Mouse (Mus musculus) heart, postnatal 36 days (tissue): ENCODE results near the gene Opcml. TPM values are rescaled to one million over a fixed set of nuclear protein-coding genes. Genes with fewer than 3 reads are reported as not detected.

ENCODE experiments used
- DNase-seq, 2 experiments: peaks; one replicate each; pipeline ENCODE4 v3.0.0; 2021 to 2022
- intact Hi-C: fragments of 180-260 bp; cut with DNase I; formaldehyde crosslinking; loops from one replicate; pipeline ENCODE4 v1.15.1; 2025
- total RNA-seq, 2 experiments: library from RNA; stranded (reverse); gene quantifications; 2 replicates each; pipeline ENCODE4 v1.2.3; 2021

Opcml gene
- total RNA-seq, 2 experiments from 2014 or later = 0.86 to 1.2 TPM

GRCm38 (mm10) chr9:28822060-28822459, 1031.5 kb downstream of the Opcml start:
- no peak for DNase-seq
- intact Hi-C loops = no loop called here

GRCm38 (mm10) chr9:28822466-28822865, 1031.9 kb downstream of the Opcml start:
- intact Hi-C loops = no loop called here
- no peak for DNase-seq

- intact Hi-C loops = no loop called here
- DNase-seq = no peak
Measured at GRCm38 (mm10) chr9:28825821-28826220, 1035.2 kb downstream of the Opcml start.

- no peak for DNase-seq
- intact Hi-C loops = no loop called here
Measured at GRCm38 (mm10) chr9:28845961-28846570, 1055.5 kb downstream of the Opcml start.

GRCm38 (mm10) chr9:28855826-28856225, 1065.3 kb downstream of the Opcml start:
- intact Hi-C loops = no loop called here
- no peak for DNase-seq

GRCm38 (mm10) chr9:28861983-28862382, 1071.4 kb downstream of the Opcml start:
- intact Hi-C loops = no loop called here
- DNase-seq = no peak

- intact Hi-C loops = no loop called here
Measured at GRCm38 (mm10) chr9:28867256-28867655, 1076.7 kb downstream of the Opcml start.

GRCm38 (mm10) chr9:28870478-28870877, 1079.9 kb downstream of the Opcml start:
- no peak for DNase-seq
- intact Hi-C loops = no loop called here

More at GRCm38 (mm10) chr9:28867256-28867655, 1076.7 kb downstream of the Opcml start:
- DNase-seq = no peak

- intact Hi-C loops = no loop called here
- DNase-seq = no peak
Measured at GRCm38 (mm10) chr9:28882566-28882965, 1092.0 kb downstream of the Opcml start.

- no peak for DNase-seq
- intact Hi-C loops = no loop called here
Measured at GRCm38 (mm10) chr9:28891611-28892010, 1101.0 kb downstream of the Opcml start.

GRCm38 (mm10) chr9:28903291-28903690, 1112.7 kb downstream of the Opcml start:
- intact Hi-C loops = no loop called here
- no peak for DNase-seq

GRCm38 (mm10) chr9:28909738-28910137, 1119.2 kb downstream of the Opcml start:
- intact Hi-C loops = no loop called here
- DNase-seq = no peak

GRCm38 (mm10) chr9:28911571-28912185, 1121.1 kb downstream of the Opcml start:
- DNase-seq = no peak
- intact Hi-C loops = no loop called here

- intact Hi-C loops = no loop called here
- no peak for DNase-seq
Measured at GRCm38 (mm10) chr9:28932069-28932468, 1141.5 kb downstream of the Opcml start.

GRCm38 (mm10) chr9:28937163-28937562, 1146.6 kb downstream of the Opcml start:
- intact Hi-C loops = no loop called here
- DNase-seq = no peak

GRCm38 (mm10) chr9:28937980-28938379, 1147.4 kb downstream of the Opcml start:
- no peak for DNase-seq
- intact Hi-C loops = no loop called here

- intact Hi-C loops = no loop called here
Measured at GRCm38 (mm10) chr9:28940901-28941300, 1150.3 kb downstream of the Opcml start.

GRCm38 (mm10) chr9:28969455-28969854, 1178.9 kb downstream of the Opcml start:
- DNase-seq = no peak

More at GRCm38 (mm10) chr9:28940901-28941300, 1150.3 kb downstream of the Opcml start:
- DNase-seq = no peak

More at GRCm38 (mm10) chr9:28969455-28969854, 1178.9 kb downstream of the Opcml start:
- intact Hi-C loops = no loop called here
